Mouse (Mus musculus) heart, embryonic 14.5 days (tissue): Measurements from ENCODE around the gene Lrrtm3. TPM values are rescaled to one million over a fixed set of nuclear protein-coding genes. Genes with fewer than 3 reads are reported as not detected.

Experiments
- ATAC-seq: fragments of 200-750 bp; cut with Nextera tagmentation; 2 replicates; pipeline ENCODE4 v1.8.0; 2017; ENCODE audit warnings: low read depth, moderate TSS enrichment; ENCODE audit not compliant: insufficient number of reproducible peaks, insufficient read depth, low FRiP score
- H3K27ac ChIP-seq, 2 experiments: fragments of 200-500 bp in 1 of 2; fragments of 300-500 bp in 1 of 2; sonication (generic) in 1 of 2; replicated peaks in 1 of 2; 2 replicates each; pipeline ENCODE4 v1.5.1; 2012 to 2014; ENCODE audit warnings: low read depth in 2 of 2, low read length in 2 of 2, control low read depth in 1 of 2, mild to moderate bottlenecking in 1 of 2, mixed read lengths in 1 of 2; ENCODE audit not compliant: control insufficient read depth in 1 of 2, insufficient read depth in 1 of 2
- H3K27me3 ChIP-seq: fragments of 300-500 bp; sonication (generic); 2 replicates; pipeline ENCODE4 v1.6.1; 2014; ENCODE audit warnings: mild to moderate bottlenecking, low read length, control low read depth; ENCODE audit not compliant: control insufficient read depth, insufficient read depth
- H3K36me3 ChIP-seq: fragments of 300-500 bp; sonication (generic); 2 replicates; pipeline ENCODE4 v1.6.1; 2014; ENCODE audit warnings: mild to moderate bottlenecking, control low read depth, low read length, mixed read lengths; ENCODE audit not compliant: control insufficient read depth, insufficient read depth
- H3K4me1 ChIP-seq, 2 experiments: fragments of 200-500 bp in 1 of 2; fragments of 300-500 bp in 1 of 2; sonication (generic) in 1 of 2; 2 replicates each; pipeline ENCODE4 v1.6.1; 2012 to 2014; ENCODE audit warnings: low read length in 2 of 2, control low read depth in 1 of 2, mixed read lengths in 1 of 2; ENCODE audit not compliant: control insufficient read depth in 2 of 2, insufficient read depth in 2 of 2
- H3K4me2 ChIP-seq: fragments of 300-500 bp; sonication (generic); 2 replicates; pipeline ENCODE4 v1.6.1; 2014; ENCODE audit warnings: mild to moderate bottlenecking, low read length
- H3K4me3 ChIP-seq, 2 experiments: fragments of 200-500 bp in 1 of 2; fragments of 300-500 bp in 1 of 2; sonication (generic) in 1 of 2; 2 replicates each; pipeline ENCODE4 v1.5.1; 2012 to 2014; ENCODE audit warnings: low read length in 2 of 2, mild to moderate bottlenecking in 2 of 2, control low read depth in 1 of 2, low read depth in 1 of 2, moderate library complexity in 1 of 2; ENCODE audit not compliant: control insufficient read depth in 1 of 2, insufficient read depth in 1 of 2
- H3K9ac ChIP-seq: fragments of 300-500 bp; sonication (generic); 2 replicates; pipeline ENCODE4 v1.6.1; 2014; ENCODE audit warnings: mild to moderate bottlenecking, low read length
- H3K9me3 ChIP-seq: fragments of 300-500 bp; sonication (generic); 2 replicates; pipeline ENCODE4 v1.6.1; 2016; ENCODE audit warnings: low read length, control low read depth; ENCODE audit not compliant: control insufficient read depth
- WGBS: fragments of 180-500 bp; shearing (Covaris S2); extraction: QIAGEN DNeasy Blood & Tissue Kit; methylation state at CpG from one replicate; pipeline ENCODE4 v1.1.7; 2014; 5-methylcytosine and 5-hydroxymethylcytosine counted together
- polyA plus RNA-seq: library from polyadenylated mRNA; unstranded; fragments of >200 nt; fragmentation: Nextera tagmentation; extraction: Ambion mirVana; gene quantifications from 2 replicates; pipeline ENCODE4 v1.2.1, GENCODE M21; 2014

The Lrrtm3 gene
- polyA plus RNA-seq, 1 experiment from 2014 or later = 0.99 TPM

DNA sequence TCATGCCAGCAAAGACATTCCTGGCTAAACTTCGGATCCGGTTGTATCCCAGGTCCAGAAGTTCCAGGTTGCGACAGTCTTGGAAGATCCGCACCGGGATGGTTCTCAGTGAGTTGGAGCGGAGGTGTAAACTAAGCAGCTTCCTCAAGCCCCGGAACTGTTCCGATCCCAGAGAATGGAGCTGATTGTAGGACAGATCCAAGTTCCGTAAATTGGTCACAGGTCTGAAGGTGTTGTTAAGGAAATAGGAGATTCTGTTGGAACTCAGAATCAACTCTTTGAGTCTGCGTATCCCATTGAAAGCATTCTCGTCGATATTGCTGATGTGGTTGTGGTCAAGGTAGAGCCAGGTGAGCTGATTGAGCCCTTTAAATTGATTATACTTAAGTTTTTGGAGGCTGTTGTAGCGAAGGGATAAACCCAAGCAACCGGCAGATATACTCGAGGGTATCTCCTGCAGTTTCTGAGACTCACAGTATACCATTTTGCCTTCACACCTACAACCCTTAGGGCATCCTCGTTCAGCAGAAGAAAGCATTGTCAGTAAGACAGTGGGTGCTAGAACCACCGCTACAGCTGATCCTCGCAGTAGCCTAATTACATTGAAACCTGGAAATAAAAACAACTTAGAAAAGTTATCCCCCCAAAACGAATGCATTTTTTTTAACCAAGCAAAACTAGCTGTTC is 1.2 kb downstream of the Lrrtm3 start:
- Histone ChIP-seq H3K27me3 (peaks cover 12% of the 10 kb centered on the region), H3K4me2 (no peak overlapping the region), H3K4me3 (no peak overlapping the region; a peak in 1 of 4 replicates), H3K36me3 (no peaks in the 10 kb centered on the region), H3K27ac (no peak overlapping the region), H3K4me1 (peaks cover 8 to 29% of the 10 kb centered on the region in 2 experiments), H3K9ac (no peak overlapping the region), H3K9me3 (no peaks in the 10 kb centered on the region)
- 41% methylated on average over 19 of the region's 19 CpGs for WGBS
- no peak for ATAC-seq

DNA sequence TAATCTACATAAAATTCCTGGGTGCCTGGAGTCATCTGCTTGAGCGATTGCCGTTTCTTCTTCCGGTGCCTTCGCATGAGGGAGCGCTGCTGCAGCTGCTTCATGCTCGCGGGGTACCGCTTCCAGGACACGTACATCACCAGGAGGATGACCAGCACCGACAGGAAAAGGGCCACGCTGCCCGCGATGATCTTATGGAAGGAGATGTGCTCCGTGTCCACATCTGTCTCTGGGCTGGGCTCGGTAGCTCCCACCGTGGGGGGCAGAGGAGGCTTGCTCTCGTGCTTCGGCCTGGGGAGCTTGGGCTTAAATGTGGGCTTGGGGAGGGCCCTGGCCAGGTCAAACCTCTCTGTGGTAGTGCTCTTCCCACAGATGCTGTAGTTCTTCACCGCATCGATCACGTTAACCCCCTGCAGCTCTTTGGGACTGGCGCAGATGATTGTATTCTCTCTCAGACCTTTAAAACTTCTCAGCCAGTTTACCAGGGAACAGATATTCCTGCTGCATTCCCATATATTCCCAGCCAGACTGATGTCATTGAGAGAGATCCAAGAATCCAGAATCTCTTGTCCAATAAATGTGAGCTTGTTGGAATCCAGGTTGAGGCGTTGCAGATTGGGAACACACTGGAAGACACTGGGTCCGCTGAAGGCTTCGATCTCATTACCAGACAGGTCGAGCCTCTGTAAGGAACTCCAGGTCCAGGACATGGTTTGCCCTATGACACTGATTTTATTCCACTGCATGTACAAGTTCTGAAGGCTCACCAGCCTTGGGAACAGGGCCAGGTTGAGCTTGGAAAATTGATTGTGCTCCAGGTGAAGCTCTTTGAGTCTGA is 1.9 kb downstream of the Lrrtm3 start:
- Histone ChIP-seq H3K4me2 (peak overlapping the region; percentile 81), H3K4me3 (peak overlapping the region; percentile 36 to 38), H3K27me3 (peaks cover 12% of the 10 kb centered on the region), H3K36me3 (no peaks in the 10 kb centered on the region), H3K9me3 (no peaks in the 10 kb centered on the region), H3K4me1 (peaks cover 10 to 29% of the 10 kb centered on the region in 2 experiments), H3K27ac (no peak overlapping the region), H3K9ac (peak overlapping the region; percentile 40; the same call in 1 of the 2 replicates)
- no peak for ATAC-seq
- WGBS = 6% methylated on average over 26 of the region's 26 CpGs

DNA sequence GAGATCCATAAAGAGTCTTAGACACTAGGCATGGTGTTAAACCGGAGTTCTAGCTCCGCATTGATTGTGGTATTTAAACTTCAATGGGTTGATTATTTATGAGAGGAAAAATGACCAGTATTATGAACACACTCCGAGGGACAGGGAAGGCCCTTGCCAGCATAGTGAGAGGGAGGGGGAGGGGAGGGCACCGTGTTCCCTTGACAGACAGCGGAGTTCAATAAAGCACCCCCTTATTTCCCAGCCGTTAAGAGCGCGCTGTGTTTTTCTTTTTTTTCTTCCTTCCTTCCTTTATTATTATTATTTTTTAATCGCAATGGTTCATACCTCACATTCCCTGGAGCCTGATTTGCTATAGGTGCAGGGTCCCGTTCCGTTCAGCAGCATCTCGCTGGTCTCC is 2.6 kb downstream of the Lrrtm3 start:
- H3K4me1 ChIP-seq = peaks cover 10 to 29% of the 10 kb centered on the region in 2 experiments
- H3K9me3 ChIP-seq = no peaks in the 10 kb centered on the region
- H3K4me2 ChIP-seq = peak overlapping the region; percentile 81
- 1% methylated on average over 12 of the region's 12 CpGs for WGBS
- H3K4me3 ChIP-seq = peak overlapping the region; percentile 36 to 38
- peaks cover 12% of the 10 kb centered on the region for H3K27me3 ChIP-seq
- H3K36me3 ChIP-seq = no peaks in the 10 kb centered on the region
- H3K27ac ChIP-seq = no peak overlapping the region
- peak overlapping the region; percentile 40; the same call in 1 of the 2 replicates for H3K9ac ChIP-seq
- no peak for ATAC-seq

DNA sequence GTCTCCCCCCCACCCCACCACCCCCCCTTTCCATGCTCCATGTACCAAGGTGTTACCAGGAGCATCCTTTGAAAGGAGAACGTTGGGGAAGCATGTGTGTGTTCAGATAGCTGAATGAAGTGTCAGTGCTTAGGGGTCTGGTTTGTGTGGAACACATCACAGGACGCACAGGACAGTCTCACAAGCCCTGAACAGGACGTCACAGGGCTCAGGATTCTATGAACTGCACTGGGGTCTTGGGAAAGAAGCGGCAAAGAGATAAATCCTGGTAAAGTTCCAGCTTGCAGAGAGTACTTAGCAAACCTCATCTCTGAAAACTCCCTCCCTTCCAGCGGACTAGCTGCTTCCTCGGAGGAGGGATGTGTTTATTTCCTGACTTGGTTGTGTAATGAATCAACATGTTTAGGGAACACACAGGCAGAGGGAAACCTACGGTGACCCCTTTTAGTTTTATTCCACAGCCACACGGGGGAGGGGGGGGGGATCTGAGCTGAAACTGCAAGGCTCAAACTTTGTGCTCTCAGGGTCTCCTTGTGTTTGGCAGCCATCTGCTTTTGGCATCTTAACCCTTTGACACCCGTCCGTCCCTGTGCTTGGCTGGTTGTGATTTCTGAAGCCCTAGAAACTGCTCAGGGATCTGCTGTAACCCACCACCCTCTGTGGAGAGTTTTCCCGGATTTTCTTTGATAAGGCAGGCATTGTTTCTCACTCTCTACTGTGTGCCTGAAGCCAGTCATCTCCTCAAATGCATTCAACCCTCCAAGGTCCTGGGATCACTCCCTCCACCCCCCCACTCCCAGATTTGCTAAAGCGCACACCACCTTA is 3.3 kb downstream of the Lrrtm3 start:
- 6% methylated on average over 12 of the region's 12 CpGs for WGBS
- no peak for ATAC-seq
- peak overlapping the region; percentile 25; the same call in 1 of the 2 replicates for H3K9ac ChIP-seq

DNA sequence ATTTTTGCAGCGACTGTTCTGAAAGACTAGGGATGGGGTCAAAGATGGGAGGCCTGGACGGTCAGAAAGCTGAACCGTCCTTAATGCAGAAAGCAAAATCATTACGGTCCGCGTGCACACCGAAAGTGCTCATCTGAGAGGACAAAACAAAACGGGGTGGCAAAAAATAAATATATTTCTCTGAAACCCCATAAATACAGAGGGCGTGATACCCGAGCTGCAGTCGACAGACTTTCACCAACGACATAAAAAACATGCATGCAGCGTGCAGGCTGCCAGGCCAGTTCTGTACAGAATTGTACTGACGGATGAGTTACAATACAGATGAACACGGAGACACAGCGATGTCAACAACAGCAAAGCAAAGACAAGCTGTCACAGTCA is 3.9 kb downstream of the Lrrtm3 start:
- Histone ChIP-seq H3K27me3 (peaks cover 12% of the 10 kb centered on the region), H3K36me3 (no peaks in the 10 kb centered on the region), H3K4me1 (peaks cover 10 to 29% of the 10 kb centered on the region in 2 experiments), H3K9ac (no peak overlapping the region), H3K4me3 (no peak overlapping the region), H3K9me3 (no peaks in the 10 kb centered on the region), H3K4me2 (peak overlapping the region; percentile 81; the same call in 1 of the 2 replicates), H3K27ac (no peak overlapping the region)
- 74% methylated on average over 16 of the region's 16 CpGs for WGBS
- no peak for ATAC-seq

More for the DNA sequence above, 3.3 kb downstream of the Lrrtm3 start:
- Histone ChIP-seq H3K9me3 (no peaks in the 10 kb centered on the region), H3K27ac (no peak overlapping the region), H3K27me3 (peaks cover 12% of the 10 kb centered on the region), H3K4me1 (peaks cover 10 to 29% of the 10 kb centered on the region in 2 experiments), H3K4me2 (peak overlapping the region; percentile 81), H3K4me3 (peak overlapping the region in 1 of 2 experiments; percentile 38; a peak in 2 of 4 replicates), H3K36me3 (no peaks in the 10 kb centered on the region)

DNA sequence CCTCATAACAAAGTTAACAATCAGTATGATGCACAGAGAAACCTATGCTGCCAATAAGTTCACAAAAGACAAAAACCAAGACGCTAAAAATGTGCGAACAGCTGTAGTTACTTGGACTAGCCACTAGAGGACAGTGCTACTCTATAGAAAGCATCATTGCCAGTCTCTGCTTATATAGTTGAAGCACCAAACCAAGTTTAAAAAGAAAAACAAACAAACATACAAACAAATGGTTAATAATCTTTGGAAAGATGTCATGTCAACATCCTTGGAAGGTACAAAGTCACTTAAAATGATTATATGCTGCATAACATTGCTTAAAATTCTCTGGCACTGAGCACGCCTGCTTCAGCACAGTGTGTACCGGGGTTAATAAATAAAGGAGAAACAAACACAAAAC is 5.6 kb downstream of the Lrrtm3 start:
- Histone ChIP-seq H3K4me1 (peaks cover 8 to 21% of the 10 kb centered on the region in 2 experiments), H3K4me2 (no peak overlapping the region), H3K4me3 (no peak overlapping the region), H3K36me3 (no peaks in the 10 kb centered on the region), H3K9me3 (no peaks in the 10 kb centered on the region), H3K9ac (no peak overlapping the region), H3K27me3 (peaks cover 12% of the 10 kb centered on the region), H3K27ac (no peak overlapping the region)
- WGBS = 46% methylated on average over 4 of the region's 4 CpGs
- no peak for ATAC-seq

DNA sequence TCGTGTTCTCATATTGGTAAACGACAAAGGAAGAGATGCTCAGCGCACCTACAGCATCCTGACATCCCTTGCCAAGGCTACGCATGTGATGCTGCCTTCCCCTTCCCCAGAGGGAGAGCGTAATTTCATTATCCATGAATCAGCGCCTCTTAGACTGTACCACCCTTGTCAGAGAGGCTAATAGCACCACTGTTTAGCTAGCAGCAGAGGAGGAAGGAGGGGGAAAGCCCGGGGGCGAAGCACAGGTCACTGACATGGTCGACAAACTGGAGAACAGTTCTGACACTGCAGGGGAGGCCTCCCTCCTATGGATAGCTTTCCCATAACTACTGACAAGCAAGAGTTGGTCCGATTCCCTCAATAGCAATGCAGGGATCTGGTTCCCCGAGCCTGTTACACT is 6.3 kb downstream of the Lrrtm3 start:
- Histone ChIP-seq H3K36me3 (no peaks in the 10 kb centered on the region), H3K9ac (no peak overlapping the region), H3K4me1 (peaks cover 8 to 19% of the 10 kb centered on the region in 2 experiments), H3K27ac (no peak overlapping the region), H3K4me2 (no peak overlapping the region), H3K9me3 (no peaks in the 10 kb centered on the region), H3K4me3 (no peak overlapping the region), H3K27me3 (peaks cover 8% of the 10 kb centered on the region)
- WGBS = 54% methylated on average over 11 of the region's 11 CpGs
- ATAC-seq = no peak
